ENCODE assay signal across 8 mouse cellular contexts in the genomic region with DNA sequence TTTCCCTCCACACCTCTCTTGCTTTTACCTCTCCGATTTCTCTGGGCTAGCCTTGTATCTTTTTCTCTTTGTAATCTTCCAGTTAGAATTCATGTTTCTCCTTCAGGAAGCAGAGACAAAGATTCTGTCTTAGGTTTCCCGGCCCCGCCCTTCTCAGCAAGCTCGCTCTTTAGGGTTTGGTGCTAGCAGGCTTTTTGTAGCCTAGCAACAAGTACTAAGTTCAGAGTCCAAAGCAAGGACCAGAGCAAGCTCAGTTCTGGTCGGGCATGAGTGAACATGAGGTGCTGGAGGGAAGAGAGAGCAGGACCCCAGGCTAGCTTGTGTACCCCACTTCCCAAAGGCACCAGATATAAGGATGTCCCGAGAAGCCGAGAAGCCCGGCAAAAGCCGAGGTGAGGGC.
DNase-seq lines count a peak whose midpoint lies in the region; ATAC-seq and TF ChIP-seq lines count a peak whose summit lies in the region.

No protein-coding gene starts in this region.

- ATAC-seq in liver, embryonic 11.5 days (replicated peaks; ENCODE audit: low FRiP score) = no peak
- peak; percentile 70 for ATAC-seq in kidney, embryonic 16.5 days (ENCODE audit: low FRiP score, low TSS enrichment)
- no peak for ATAC-seq in neural tube, embryonic 11.5 days (ENCODE audit: insufficient read depth, low FRiP score, low TSS enrichment)
- no peak for ATAC-seq in megakaryocyte progenitor cell, adult 5-6 weeks (replicated peaks; ENCODE audit: poor library complexity)

- no peak for TF ChIP-seq POLR2A in embryonic fibroblast, embryonic 13.5 days (IDR thresholded peaks at IDR 0.05; ENCODE audit: low read depth, low read length)

- no peak for DNase-seq in liver, embryonic 11.5 days (ENCODE audit: low spot score)
- DNase-seq in liver (no peak), adipocyte (ENCODE audit: low spot score) (no peak)
- DNase-seq in neural tube, embryonic 11.5 days (ENCODE audit: low spot score) = no peak
- no peak for DNase-seq in gastrocnemius, adult 18-20 months (ENCODE audit: low spot score)

- TF ChIP-seq CTCF in embryonic fibroblast, embryonic 13.5 days (IDR thresholded peaks at IDR 0.05; ENCODE audit: borderline replicate concordance, insufficient read depth, low read length) = no peak

- no peak overlapping the region for H3K27ac ChIP-seq in liver, embryonic 11.5 days (ENCODE audit: low read depth, low read length)
- no peak overlapping the region for H3K27ac ChIP-seq in embryonic fibroblast, embryonic 13.5 days (ENCODE audit: insufficient read depth, low read length)
- H3K27ac ChIP-seq in kidney, embryonic 16.5 days (ENCODE audit: low read length) = no peak overlapping the region
- H3K27ac ChIP-seq in neural tube, embryonic 11.5 days (ENCODE audit: low read depth, low read length) = no peak overlapping the region

- peak overlapping the region; percentile 52 for H3K4me2 ChIP-seq in liver, embryonic 11.5 days
- H3K4me2 ChIP-seq in kidney, embryonic 16.5 days (replicated peaks; ENCODE audit: low read depth, low read length) = peak overlapping the region; percentile 64
- H3K4me2 ChIP-seq in neural tube, embryonic 11.5 days (ENCODE audit: low read depth) = peak overlapping the region; percentile 55

- WGBS in liver, embryonic 11.5 days = 12% methylated on average over 9 of the region's 9 CpGs
- 8% methylated on average over 9 of the region's 9 CpGs for WGBS in kidney, embryonic 16.5 days
- WGBS in neural tube, embryonic 11.5 days = 9% methylated on average over 9 of the region's 9 CpGs

- no peaks in the 10 kb centered on the region; the same call in 1 of the 2 replicates for H3K4me1 ChIP-seq in liver, embryonic 11.5 days (replicated peaks; ENCODE audit: control insufficient read depth, insufficient read depth, low read length)
- H3K4me1 ChIP-seq in embryonic fibroblast, embryonic 13.5 days (ENCODE audit: control insufficient read depth, insufficient read depth, low read length) = no peaks in the 10 kb centered on the region
- peaks cover 2% of the 10 kb centered on the region; the same call in 1 of the 2 replicates for H3K4me1 ChIP-seq in kidney, embryonic 16.5 days (ENCODE audit: insufficient read depth, low read length)
- peaks cover 8% of the 10 kb centered on the region for H3K4me1 ChIP-seq in neural tube, embryonic 11.5 days (ENCODE audit: control insufficient read depth, insufficient read depth, low read length)

- H3K27me3 ChIP-seq in liver, embryonic 11.5 days (replicated peaks; ENCODE audit: control insufficient read depth, insufficient read depth, low read length) = peaks cover 12% of the 10 kb centered on the region
- H3K27me3 ChIP-seq in kidney, embryonic 16.5 days (ENCODE audit: insufficient read depth, low read length) = peaks cover 15% of the 10 kb centered on the region; the same call in 1 of the 2 replicates
- no peaks in the 10 kb centered on the region for H3K27me3 ChIP-seq in neural tube, embryonic 11.5 days (ENCODE audit: control insufficient read depth, insufficient read depth, low read length)

- H3K9ac ChIP-seq in liver, embryonic 11.5 days (ENCODE audit: low read depth, low read length) = no peak overlapping the region
- H3K9ac ChIP-seq in kidney, embryonic 16.5 days (replicated peaks; ENCODE audit: low read length) = peak overlapping the region; percentile 52
- peak overlapping the region; percentile 59 for H3K9ac ChIP-seq in neural tube, embryonic 11.5 days (ENCODE audit: low read length)

- peak overlapping the region; percentile 21 for H3K4me3 ChIP-seq in liver, embryonic 11.5 days (ENCODE audit: low read depth, low read length)
- 0 out of 2 replicates have a peak overlapping the region, but pooled peaks have one; percentile 4 for H3K4me3 ChIP-seq in embryonic fibroblast, embryonic 13.5 days (ENCODE audit: insufficient read depth, low read length)
- H3K4me3 ChIP-seq in kidney, embryonic 16.5 days (ENCODE audit: low read length) = peak overlapping the region; percentile 40
- peak overlapping the region; percentile 34 for H3K4me3 ChIP-seq in neural tube, embryonic 11.5 days (ENCODE audit: low read depth, low read length)

- no peaks in the 10 kb centered on the region for H3K36me3 ChIP-seq in liver, embryonic 11.5 days (ENCODE audit: control insufficient read depth, insufficient read depth, low read length)
- no peaks in the 10 kb centered on the region for H3K36me3 ChIP-seq in kidney, embryonic 16.5 days (ENCODE audit: insufficient read depth, low read length)
- no peaks in the 10 kb centered on the region for H3K36me3 ChIP-seq in neural tube, embryonic 11.5 days (ENCODE audit: control insufficient read depth, insufficient read depth, low read length)

- no peaks in the 10 kb centered on the region for H3K9me3 ChIP-seq in liver, embryonic 11.5 days (ENCODE audit: control insufficient read depth, low read length)
- peaks cover 5% of the 10 kb centered on the region; the same call in 1 of the 2 replicates for H3K9me3 ChIP-seq in kidney, embryonic 16.5 days (ENCODE audit: low read length)
- no peaks in the 10 kb centered on the region for H3K9me3 ChIP-seq in neural tube, embryonic 11.5 days (ENCODE audit: control insufficient read depth, low read length)
